Mouse (Mus musculus) liver, adult 2 months (tissue): ENCODE measurements around the gene Pts. TPM values are rescaled to one million over a fixed set of nuclear protein-coding genes. Genes with fewer than 3 reads are reported as not detected.

Source experiments
- DNase-seq: peaks from one replicate; pipeline ENCODE4 v3.0.0-alpha.2; 2011; ENCODE audit warnings: low read depth, low spot score; ENCODE audit errors: extremely low read depth
- H3K27ac ChIP-seq: fragments of 200-500 bp; replicated peaks from 2 replicates; pipeline ENCODE4 v1.5.1; 2012; ENCODE audit warnings: low read depth, mild to moderate bottlenecking, control low read depth, inconsistent platforms, low read length; ENCODE audit not compliant: insufficient read depth
- H3K27me3 ChIP-seq: fragments of 200-500 bp; 2 replicates; pipeline ENCODE4 v1.6.1; 2012; ENCODE audit warnings: mild to moderate bottlenecking, moderate library complexity, low read length, inconsistent platforms; ENCODE audit not compliant: control insufficient read depth, insufficient read depth
- H3K36me3 ChIP-seq: fragments of 200-500 bp; 2 replicates; pipeline ENCODE4 v1.6.1; 2012; ENCODE audit warnings: low read length, inconsistent platforms; ENCODE audit not compliant: control insufficient read depth, insufficient read depth
- H3K4me1 ChIP-seq: fragments of 200-500 bp; 2 replicates; pipeline ENCODE4 v1.6.1; 2011; ENCODE audit warnings: low read length; ENCODE audit not compliant: control insufficient read depth, insufficient read depth
- H3K4me3 ChIP-seq: fragments of 200-500 bp; 2 replicates; pipeline ENCODE4 v1.5.1; 2011; ENCODE audit warnings: low read depth, mild to moderate bottlenecking, control low read depth, low read length, moderate library complexity; ENCODE audit not compliant: insufficient read depth
- H3K79me2 ChIP-seq: fragments of 200-500 bp; 2 replicates; pipeline ENCODE4 v1.6.1; 2012; ENCODE audit warnings: inconsistent platforms, mild to moderate bottlenecking, low read length, moderate library complexity; ENCODE audit not compliant: control insufficient read depth, insufficient read depth
- H3K9ac ChIP-seq: fragments of 200-500 bp; 2 replicates; pipeline ENCODE4 v1.6.1; 2012; ENCODE audit warnings: low read depth, mild to moderate bottlenecking, control low read depth, inconsistent platforms, low read length
- CTCF ChIP-seq: fragments of 200-500 bp; IDR thresholded peaks from 2 replicates; pipeline ENCODE4 v1.5.1; 2011; ENCODE audit warnings: low read depth, low read length, control low read depth
- POLR2A ChIP-seq: fragments of 200-500 bp; IDR thresholded peaks from 2 replicates; pipeline ENCODE4 v1.6.1; 2011; ENCODE audit warnings: low read length, control low read depth; ENCODE audit not compliant: insufficient read depth; ENCODE audit errors: extremely low read depth
- WGBS: fragments of 180-500 bp; shearing (Covaris S2); methylation state at CpG from one replicate; pipeline ENCODE4 v1.1.7; 2018; 5-methylcytosine and 5-hydroxymethylcytosine counted together
- polyA plus RNA-seq: library from polyadenylated mRNA; depleted of rRNA; stranded (reverse); fragments of >200 nt; gene quantifications from 2 replicates; pipeline ENCODE4 v1.2.3, GENCODE M21; 2012
- total RNA-seq: library from RNA; depleted of rRNA; stranded (reverse); fragments of >200 nt; gene quantifications from 2 replicates; pipeline ENCODE4 v1.2.3, GENCODE M21; 2014

The Pts gene
- total and polyA plus RNA-seq, 2 experiments = 25.5 to 103 TPM

- 39% methylated on average over 15 of the region's 15 CpGs for WGBS
- H3K9ac ChIP-seq = peak overlapping the region; percentile 41; the same call in 1 of the 2 replicates
- peak overlapping the region; percentile 58 for H3K4me3 ChIP-seq
- peak overlapping the region; percentile 43 for H3K27ac ChIP-seq
- no peak for TF ChIP-seq CTCF
- TF ChIP-seq POLR2A = no peak
- H3K79me2 ChIP-seq = 0 out of 2 replicates have a peak, but pooled peaks cover 3% of the 10 kb centered on the region
- no peaks in the 10 kb centered on the region for H3K27me3 ChIP-seq
- peaks cover 12% of the 10 kb centered on the region for H3K4me1 ChIP-seq
- no peak for DNase-seq
- no peaks in the 10 kb centered on the region for H3K36me3 ChIP-seq
These were observed 28.0 kb downstream of the Pts start for GRCm38 (mm10) chr9:50500467-50500973.

GRCm38 (mm10) chr9:50499781-50500180, 28.7 kb downstream of the Pts start:
- Histone ChIP-seq H3K9ac (no peak overlapping the region), H3K4me1 (peaks cover 9% of the 10 kb centered on the region), H3K27me3 (no peaks in the 10 kb centered on the region), H3K27ac (no peak overlapping the region), H3K79me2 (0 out of 2 replicates have a peak, but pooled peaks cover 3% of the 10 kb centered on the region), H3K36me3 (no peaks in the 10 kb centered on the region), H3K4me3 (no peak overlapping the region)
- TF ChIP-seq CTCF = no peak
- TF ChIP-seq POLR2A = no peak
- no peak for DNase-seq
- WGBS = 79% methylated on average over 3 of the region's 3 CpGs

- WGBS = 88% methylated on average over 16 of the region's 16 CpGs
- DNase-seq = no peak
- peaks cover 7% of the 10 kb centered on the region for H3K4me1 ChIP-seq
- no peaks in the 10 kb centered on the region for H3K36me3 ChIP-seq
- no peak for TF ChIP-seq CTCF
- TF ChIP-seq POLR2A = no peak
- H3K4me3 ChIP-seq = no peak overlapping the region
- H3K79me2 ChIP-seq = 0 out of 2 replicates have a peak, but pooled peaks cover 3% of the 10 kb centered on the region
- no peaks in the 10 kb centered on the region for H3K27me3 ChIP-seq
- no peak overlapping the region for H3K27ac ChIP-seq
- H3K9ac ChIP-seq = no peak overlapping the region
These were observed 29.7 kb downstream of the Pts start for GRCm38 (mm10) chr9:50498815-50499214.

GRCm38 (mm10) chr9:50497536-50497935, 31.0 kb downstream of the Pts start:
- no peak for DNase-seq
- H3K9ac ChIP-seq = no peak overlapping the region
- H3K79me2 ChIP-seq = 0 out of 2 replicates have a peak, but pooled peaks cover 3% of the 10 kb centered on the region
- TF ChIP-seq POLR2A (no peak), CTCF (no peak)
- H3K27me3 ChIP-seq = no peaks in the 10 kb centered on the region
- H3K4me3 ChIP-seq = no peak overlapping the region
- 72% methylated on average over 2 of the region's 2 CpGs for WGBS
- H3K4me1 ChIP-seq = peaks cover 8% of the 10 kb centered on the region
- H3K36me3 ChIP-seq = no peaks in the 10 kb centered on the region
- H3K27ac ChIP-seq = no peak overlapping the region

GRCm38 (mm10) chr9:50497076-50497475, 31.4 kb downstream of the Pts start:
- no peaks in the 10 kb centered on the region for H3K36me3 ChIP-seq
- 0 out of 2 replicates have a peak, but pooled peaks cover 3% of the 10 kb centered on the region for H3K79me2 ChIP-seq
- WGBS = 81% methylated on average over 6 of the region's 6 CpGs
- no peak overlapping the region for H3K9ac ChIP-seq
- H3K4me1 ChIP-seq = peaks cover 8% of the 10 kb centered on the region
- H3K27ac ChIP-seq = no peak overlapping the region
- H3K4me3 ChIP-seq = no peak overlapping the region
- DNase-seq = no peak
- TF ChIP-seq POLR2A (no peak), CTCF (no peak)
- no peaks in the 10 kb centered on the region for H3K27me3 ChIP-seq

- Histone ChIP-seq H3K36me3 (no peaks in the 10 kb centered on the region), H3K27ac (no peak overlapping the region), H3K79me2 (0 out of 2 replicates have a peak, but pooled peaks cover 3% of the 10 kb centered on the region), H3K27me3 (no peaks in the 10 kb centered on the region), H3K4me3 (no peak overlapping the region), H3K9ac (no peak overlapping the region), H3K4me1 (peaks cover 8% of the 10 kb centered on the region)
- 59% methylated on average over 6 of the region's 6 CpGs for WGBS
- TF ChIP-seq POLR2A = no peak
- TF ChIP-seq CTCF = no peak
- no peak for DNase-seq
These were observed 32.0 kb downstream of the Pts start for GRCm38 (mm10) chr9:50496546-50496945.
